Mouse (Mus musculus) skeletal muscle tissue, postnatal 0 days (tissue): ENCODE data around the gene 9930111J21Rik2. TPM values are rescaled to one million over a fixed set of nuclear protein-coding genes. Genes with fewer than 3 reads are reported as not detected.

Experiments
- polyA plus RNA-seq: library from polyadenylated mRNA; unstranded; fragments of >200 nt; fragmentation: Nextera tagmentation; extraction: Ambion mirVana; gene quantifications from 2 replicates; pipeline ENCODE4 v1.2.1, GENCODE M21; 2015

Gene 9930111J21Rik2
- 0.69 and 0.95 TPM in 2 replicates for polyA plus RNA-seq

GRCm38 (mm10) chr11:49051093-49051891 lies at the start of gene 9930111J21Rik2:
9930111J21Rik2 (minus strand) TSS chr11:49051242.

GRCm38 (mm10) chr11:49076001-49076757 lies 25.1 kb upstream of the 9930111J21Rik2 start, which contains the start of gene Ifi47:
Ifi47 (plus strand) TSS chr11:49076587.

GRCm38 (mm10) chr11:49063713-49064469 lies 12.8 kb upstream of the 9930111J21Rik2 start, which contains the start of gene Tgtp2:
Tgtp2 (minus strand) TSS chr11:49064206.

GRCm38 (mm10) chr11:48994018-48994417 lies 57.0 kb downstream of the 9930111J21Rik2 start, which contains the start of gene Tgtp1:
Tgtp1 (minus strand) TSS chr11:48994172.

GRCm38 (mm10) chr11:48991740-48992520 lies 59.1 kb downstream of the 9930111J21Rik2 start, which contains the start of gene Gm12185:
Gm12185 (minus strand) TSS chr11:48992226.

GRCm38 (mm10) chr11:48979251-48979650 lies 71.8 kb downstream of the 9930111J21Rik2 start, which contains the start of gene 9930111J21Rik1:
9930111J21Rik1 (minus strand) TSS chr11:48979398.

GRCm38 (mm10) chr11:48978240-48978939 lies 72.7 kb downstream of the 9930111J21Rik2 start, which contains the start of gene Olfr56:
Olfr56 (plus strand) TSS chr11:48978889.

Other genes with a start within 250 kb of the 9930111J21Rik2 start
- 2.4 and 2.7 TPM in 2 replicates for gene Trim41, start 233.9 kb downstream of the 9930111J21Rik2 start, polyA plus RNA-seq
- 7.4 and 9.4 TPM in 2 replicates for gene Trim7, start 225.1 kb downstream of the 9930111J21Rik2 start, polyA plus RNA-seq
- 4.0 and 4.4 TPM in 2 replicates for gene Gm12184, start 224.6 kb downstream of the 9930111J21Rik2 start, polyA plus RNA-seq
- 10.9 and 11.5 TPM in 2 replicates for gene Irgm1, start 179.6 kb downstream of the 9930111J21Rik2 start, polyA plus RNA-seq
- 0.44 and 0.68 TPM in 2 replicates for gene Gm5431, start 149.0 kb downstream of the 9930111J21Rik2 start, polyA plus RNA-seq
- gene Psme2b, start 105.1 kb downstream of the 9930111J21Rik2 start, polyA plus RNA-seq: 2.4 and 3.1 TPM in 2 replicates
- 0.05 and 0.10 TPM in 2 replicates for gene Olfr56, start 72.4 kb downstream of the 9930111J21Rik2 start, polyA plus RNA-seq
- gene 9930111J21Rik1, start 71.8 kb downstream of the 9930111J21Rik2 start, polyA plus RNA-seq: 0.51 and 0.56 TPM in 2 replicates
- 0.02 TPM in 1 of 2 replicates, not detected in the other for gene Gm12185, start 59.0 kb downstream of the 9930111J21Rik2 start, polyA plus RNA-seq
- gene Tgtp1, start 57.1 kb downstream of the 9930111J21Rik2 start, polyA plus RNA-seq: 0.29 and 0.78 TPM in 2 replicates
- gene Tgtp2, start 13.0 kb upstream of the 9930111J21Rik2 start, polyA plus RNA-seq: 0.36 and 0.54 TPM in 2 replicates
- gene Ifi47, start 25.3 kb upstream of the 9930111J21Rik2 start, polyA plus RNA-seq: 2.7 and 3.1 TPM in 2 replicates
- 0.12 and 0.13 TPM in 2 replicates for gene Olfr1396, start 63.6 kb upstream of the 9930111J21Rik2 start, polyA plus RNA-seq
- not detected in 2 replicates for gene Olfr1395, start 91.0 kb upstream of the 9930111J21Rik2 start, polyA plus RNA-seq
- gene Olfr1394, start 103.1 kb upstream of the 9930111J21Rik2 start, polyA plus RNA-seq: not detected in 2 replicates
- 3.6 and 4.6 TPM in 2 replicates for gene Btnl9, start 135.9 kb upstream of the 9930111J21Rik2 start, polyA plus RNA-seq
- gene Zfp62, start 152.1 kb upstream of the 9930111J21Rik2 start, polyA plus RNA-seq: 13.0 and 14.6 TPM in 2 replicates
- 37.9 and 43.1 TPM in 2 replicates for gene Mgat1, start 192.9 kb upstream of the 9930111J21Rik2 start, polyA plus RNA-seq
- gene Olfr1393, start 227.1 kb upstream of the 9930111J21Rik2 start, polyA plus RNA-seq: 0.09 TPM in 1 of 2 replicates, not detected in the other
- not detected in 2 replicates for gene Olfr1392, start 234.0 kb upstream of the 9930111J21Rik2 start, polyA plus RNA-seq